8 mouse cellular contexts compared by ENCODE assay signal in genomic region chr6:146502856-146503255, GRCm38 (mm10). TPM values are rescaled to one million over a fixed set of nuclear protein-coding genes. Genes with fewer than 3 reads are reported as not detected.
DNase-seq lines count a peak whose midpoint lies in the region; ATAC-seq lines count a peak whose summit lies in the region.

No protein-coding gene starts in this region.

- no peaks in the 10 kb centered on the region for H3K36me3 ChIP-seq in heart, embryonic 13.5 days
- no peaks in the 10 kb centered on the region for H3K36me3 ChIP-seq in hindbrain, embryonic 10.5 days
- no peaks in the 10 kb centered on the region for H3K36me3 ChIP-seq in liver, embryonic 16.5 days (ENCODE audit: control insufficient read depth, insufficient read depth)

- H3K27me3 ChIP-seq in heart, embryonic 13.5 days (replicated peaks), result no peaks in the 10 kb centered on the region; the same call in 1 of the 2 replicates
- peaks cover 47% of the 10 kb centered on the region for H3K27me3 ChIP-seq in hindbrain, embryonic 10.5 days (ENCODE audit: insufficient read depth, poor library complexity, severe bottlenecking)
- H3K27me3 ChIP-seq in liver, embryonic 16.5 days (ENCODE audit: control insufficient read depth, insufficient read depth, low read depth, low read length), result peaks cover 25% of the 10 kb centered on the region

- ATAC-seq in heart, embryonic 13.5 days (ENCODE audit: extremely low read depth, insufficient number of reproducible peaks, low FRiP score, low TSS enrichment), result no peak
- no peak for ATAC-seq in liver, embryonic 16.5 days (ENCODE audit: low read depth)

- H3K9me3 ChIP-seq in heart, embryonic 13.5 days, result no peaks in the 10 kb centered on the region
- H3K9me3 ChIP-seq in hindbrain, embryonic 10.5 days, result no peaks in the 10 kb centered on the region
- H3K9me3 ChIP-seq in liver, embryonic 16.5 days (replicated peaks; ENCODE audit: control insufficient read depth, low read length), result no peaks in the 10 kb centered on the region

- DNase-seq in heart, postnatal 4 days, result no peak
- DNase-seq in hindbrain, embryonic 10.5 days (ENCODE audit: low spot score), result no peak
- DNase-seq in T-cell, adult 2 months (ENCODE audit: low spot score), result no peak
- no peak for DNase-seq in right cerebral cortex, postnatal 14 days
- no peak for DNase-seq in frontal cortex, postnatal 36 days (ENCODE audit: low spot score in 2 of 2)

- peak overlapping the region; percentile 94 for H3K4me2 ChIP-seq in heart, embryonic 13.5 days
- H3K4me2 ChIP-seq in liver, embryonic 16.5 days (ENCODE audit: low read depth, low read length), result peak overlapping the region; percentile 66

- peaks cover 41% of the 10 kb centered on the region for H3K4me1 ChIP-seq in heart, embryonic 13.5 days
- H3K4me1 ChIP-seq in brown adipose tissue, adult 24 weeks (ENCODE audit: control insufficient read depth, insufficient read depth, insufficient read length, low read length), result peaks cover 17% of the 10 kb centered on the region
- peaks cover 21% of the 10 kb centered on the region for H3K4me1 ChIP-seq in hindbrain, embryonic 10.5 days (replicated peaks)
- no peaks in the 10 kb centered on the region; the same call in none of the 2 replicates for H3K4me1 ChIP-seq in liver, embryonic 16.5 days (ENCODE audit: control insufficient read depth, low read depth, low read length)

- H3K4me3 ChIP-seq in heart, embryonic 13.5 days, result peak overlapping the region; percentile 81
- peak overlapping the region; percentile 70 for H3K4me3 ChIP-seq in brown adipose tissue, adult 24 weeks (ENCODE audit: insufficient read depth, low read depth, low read length)
- H3K4me3 ChIP-seq in hindbrain, embryonic 10.5 days, result peak overlapping the region; percentile 78
- peak overlapping the region; percentile 66 for H3K4me3 ChIP-seq in liver, embryonic 16.5 days (ENCODE audit: low read depth, low read length)

- H3K9ac ChIP-seq in heart, embryonic 13.5 days, result peak overlapping the region; percentile 91
- H3K9ac ChIP-seq in liver, embryonic 16.5 days (ENCODE audit: low read depth, low read length), result no peak overlapping the region

- WGBS in heart, embryonic 13.5 days, result 38% methylated on average over 3 of the region's 3 CpGs
- 45% methylated on average over 3 of the region's 3 CpGs for WGBS in hindbrain, embryonic 10.5 days
- 40% methylated on average over 3 of the region's 3 CpGs for WGBS in liver, embryonic 16.5 days (ENCODE audit: insufficient replicate concordance)

- peak overlapping the region; percentile 94 for H3K27ac ChIP-seq in heart, embryonic 13.5 days (replicated peaks)
- H3K27ac ChIP-seq in brown adipose tissue, adult 24 weeks (replicated peaks; ENCODE audit: low read depth, low read length), result no peak overlapping the region
- H3K27ac ChIP-seq in hindbrain, embryonic 10.5 days, result peak overlapping the region; percentile 84; the same call in 1 of the 2 replicates
- H3K27ac ChIP-seq in liver, embryonic 16.5 days (ENCODE audit: low read length), result no peak overlapping the region

RNA-seq across cellular contexts. Expression of gene Itpr2, which starts 0.8 kb away (rescaled TPM):
- polyA plus RNA-seq in heart, embryonic 13.5 days (2015; fragmentation: Nextera tagmentation; extraction: Ambion mirVana), result 31.2 and 31.4 TPM in 2 replicates
- 10 to 100 TPM; 38.6 to 45.5 TPM for total RNA-seq in heart, postnatal 4 days (2021)
- 33.6 and 35.0 TPM in 2 replicates for polyA plus RNA-seq in brown adipose tissue, adult 24 weeks (2012; ENCODE audit: insufficient read depth, insufficient read length, missing spikeins)
- polyA plus RNA-seq in hindbrain, embryonic 10.5 days (2016; fragmentation: Nextera tagmentation; extraction: Ambion mirVana), result 4.6 and 5.0 TPM in 2 replicates
- 5.9 and 7.5 TPM in 2 replicates for polyA plus RNA-seq in liver, embryonic 16.5 days (2015; fragmentation: Nextera tagmentation; extraction: Ambion mirVana)

Comparison
In these comparisons a context has a peak if more than half of its experiments do, and no peak if none do; other contexts are left out.
1. H3K27ac ChIP-seq: peak in heart, embryonic 13.5 days (single experiment) and hindbrain, embryonic 10.5 days (single experiment); none in brown adipose tissue, adult 24 weeks (single experiment) and liver, embryonic 16.5 days (single experiment).
2. Peak in every context shown above with its lines, with median percentiles within 50 percentile points of each other: H3K4me3 ChIP-seq.